Mouse (Mus musculus) CH12.LX (cell line): ENCODE measurements around the gene Fam222b. TPM values are rescaled to one million over a fixed set of nuclear protein-coding genes. Genes with fewer than 3 reads are reported as not detected.

ENCODE experiments used
- DNase-seq: peaks from one replicate; pipeline ENCODE4 v3.0.0-alpha.2; 2013; ENCODE audit errors: extremely low read depth
- H3K27ac ChIP-seq: 2 replicates; pipeline ENCODE4 v1.5.1; 2012; ENCODE audit warnings: low read depth, mild to moderate bottlenecking, control low read depth, moderate library complexity; ENCODE audit not compliant: insufficient read depth
- H3K27me3 ChIP-seq: replicated peaks from 2 replicates; pipeline ENCODE3; 2012; ENCODE audit warnings: inconsistent platforms
- H3K36me3 ChIP-seq, 2 experiments: replicated peaks in 1 of 2; 2 replicates each; pipeline versions ENCODE3 to v1.6.1; 2012; ENCODE audit warnings: inconsistent platforms in 1 of 2, low read length in 1 of 2, mild to moderate bottlenecking in 1 of 2, mixed read lengths in 1 of 2, moderate library complexity in 1 of 2; ENCODE audit not compliant: control insufficient read depth in 1 of 2, insufficient read depth in 1 of 2
- H3K4me1 ChIP-seq, 2 experiments: 2 replicates each; pipeline ENCODE4 v1.6.1; 2012; ENCODE audit warnings: inconsistent platforms in 1 of 2, moderate library complexity in 1 of 2; ENCODE audit not compliant: insufficient read depth in 2 of 2, control insufficient read depth in 1 of 2
- H3K4me2 ChIP-seq: 2 replicates; pipeline ENCODE4 v1.6.1; 2012; ENCODE audit warnings: low read depth, mild to moderate bottlenecking, control low read depth; ENCODE audit not compliant: poor library complexity, insufficient read depth, severe bottlenecking
- H3K4me3 ChIP-seq, 3 experiments: fragments of 150-350 bp in 1 of 3; sonication (generic) in 1 of 3; replicated peaks in 1 of 3; 2 replicates each; pipeline versions ENCODE3 to v1.5.1; 2011 to 2012; ENCODE audit warnings: low read depth in 2 of 3, low read length in 2 of 3, mild to moderate bottlenecking in 2 of 3, moderate library complexity in 2 of 3, control low read depth in 1 of 3, improper control_type of control experiment in 1 of 3, inconsistent platforms in 1 of 3, mixed read lengths in 1 of 3; ENCODE audit not compliant: poor library complexity in 1 of 3
- H3K79me2 ChIP-seq: replicated peaks from 2 replicates; pipeline ENCODE4 v1.6.1; 2012; ENCODE audit warnings: mild to moderate bottlenecking, moderate library complexity; ENCODE audit not compliant: control insufficient read depth, poor library complexity, insufficient read depth, severe bottlenecking; ENCODE audit errors: extremely low read depth
- H3K9ac ChIP-seq: 2 replicates; pipeline ENCODE4 v1.6.1; 2012; ENCODE audit warnings: low read depth, mild to moderate bottlenecking, control low read depth, moderate library complexity; ENCODE audit not compliant: insufficient read depth
- H3K9me3 ChIP-seq: replicated peaks from 2 replicates; pipeline ENCODE3; 2012; ENCODE audit warnings: low read length, inconsistent platforms, mixed read lengths
- BHLHE40 ChIP-seq: IDR thresholded peaks from 2 replicates; pipeline ENCODE4 v1.6.1; 2011; ENCODE audit warnings: mild to moderate bottlenecking, low read depth, low read length, improper control_type of control experiment
- CHD1 ChIP-seq: IDR thresholded peaks from 2 replicates; pipeline ENCODE4 v1.6.1; 2012; ENCODE audit warnings: low read depth, low read length, improper control_type of control experiment, inconsistent platforms
- CHD2 ChIP-seq: IDR thresholded peaks from 2 replicates; pipeline ENCODE4 v1.6.1; 2011; ENCODE audit warnings: low read length, improper control_type of control experiment
- CTCF ChIP-seq, 2 experiments: IDR thresholded peaks in 1 of 2; conservative IDR thresholded peaks in 1 of 2; 2 replicates each; pipeline ENCODE4 v1.5.1; 2011 to 2012; ENCODE audit warnings: low read depth in 2 of 2, low read length in 2 of 2, improper control_type of control experiment in 1 of 2, inconsistent platforms in 1 of 2, mild to moderate bottlenecking in 1 of 2, moderate library complexity in 1 of 2
- E2F4 ChIP-seq: IDR thresholded peaks from 2 replicates; pipeline ENCODE4 v1.6.1; 2011; ENCODE audit warnings: low read depth, low read length, improper control_type of control experiment; ENCODE audit not compliant: insufficient replicate concordance
- EP300 ChIP-seq: IDR thresholded peaks from 2 replicates; pipeline ENCODE4 v1.6.1; 2011; ENCODE audit warnings: low read length, improper control_type of control experiment
- ETS1 ChIP-seq: conservative IDR thresholded peaks from 2 replicates; pipeline ENCODE4 v1.6.1; 2012; ENCODE audit warnings: low read depth, mild to moderate bottlenecking, inconsistent platforms, low read length, improper control_type of control experiment, moderate library complexity
- GABPA ChIP-seq: IDR thresholded peaks from 2 replicates; pipeline ENCODE4 v1.6.1; 2012; ENCODE audit warnings: low read depth, low read length, improper control_type of control experiment, inconsistent platforms; ENCODE audit not compliant: insufficient replicate concordance
- HCFC1 ChIP-seq: IDR thresholded peaks from 2 replicates; pipeline ENCODE4 v1.6.1; 2012; ENCODE audit warnings: low read depth, mild to moderate bottlenecking, inconsistent platforms, low read length, improper control_type of control experiment
- IRF4 ChIP-seq: IDR thresholded peaks from 2 replicates; pipeline ENCODE4 v1.6.1; 2014; ENCODE audit warnings: low read depth, mild to moderate bottlenecking, inconsistent platforms, low read length, improper control_type of control experiment
- JUN ChIP-seq: IDR thresholded peaks from 2 replicates; pipeline ENCODE4 v1.6.1; 2011; ENCODE audit warnings: low read depth, mild to moderate bottlenecking, low read length, improper control_type of control experiment, moderate library complexity; ENCODE audit not compliant: insufficient read depth
- JUND ChIP-seq: conservative IDR thresholded peaks from 2 replicates; pipeline ENCODE4 v1.6.1; 2011; ENCODE audit warnings: low read depth, low read length, improper control_type of control experiment
- KAT2A ChIP-seq: IDR thresholded peaks from 2 replicates; pipeline ENCODE4 v1.6.1; 2012; ENCODE audit warnings: low read length, improper control_type of control experiment, inconsistent platforms; ENCODE audit not compliant: insufficient replicate concordance
- MAX ChIP-seq: IDR thresholded peaks from 2 replicates; pipeline ENCODE4 v1.6.1; 2011; ENCODE audit warnings: low read length, improper control_type of control experiment
- MEF2A ChIP-seq: IDR thresholded peaks from 2 replicates; pipeline ENCODE4 v1.6.1; 2014; ENCODE audit warnings: low read depth, mild to moderate bottlenecking, inconsistent platforms, low read length, improper control_type of control experiment, borderline replicate concordance
- MXI1 ChIP-seq: IDR thresholded peaks from 2 replicates; pipeline ENCODE4 v1.6.1; 2011; ENCODE audit warnings: mild to moderate bottlenecking, low read depth, low read length, improper control_type of control experiment
- MYC ChIP-seq: IDR thresholded peaks from 2 replicates; pipeline ENCODE4 v1.6.1; 2011; ENCODE audit warnings: low read depth, mild to moderate bottlenecking, improper control_type of control experiment, low read length
- NRF1 ChIP-seq: IDR thresholded peaks from 2 replicates; pipeline ENCODE4 v1.6.1; 2014; ENCODE audit warnings: low read depth, mild to moderate bottlenecking, inconsistent platforms, low read length, improper control_type of control experiment, moderate library complexity
- RAD21 ChIP-seq: IDR thresholded peaks from 2 replicates; pipeline ENCODE4 v1.6.1; 2011; ENCODE audit warnings: low read depth, mild to moderate bottlenecking, low read length, improper control_type of control experiment, moderate library complexity
- SIN3A ChIP-seq: IDR thresholded peaks from 2 replicates; pipeline ENCODE4 v1.6.1; 2012; ENCODE audit warnings: low read length, improper control_type of control experiment, inconsistent platforms
- SMC3 ChIP-seq: IDR thresholded peaks from 2 replicates; pipeline ENCODE4 v1.6.1; 2011; ENCODE audit warnings: low read depth, low read length, improper control_type of control experiment
- TCF12 ChIP-seq: IDR thresholded peaks from 2 replicates; pipeline ENCODE4 v1.6.1; 2014; ENCODE audit warnings: low read depth, mild to moderate bottlenecking, inconsistent platforms, low read length, improper control_type of control experiment
- UBTF ChIP-seq: IDR thresholded peaks from 2 replicates; pipeline ENCODE4 v1.6.1; 2012; ENCODE audit warnings: low read depth, mild to moderate bottlenecking, inconsistent platforms, low read length, improper control_type of control experiment, moderate library complexity
- USF2 ChIP-seq: conservative IDR thresholded peaks from 2 replicates; pipeline ENCODE4 v1.6.1; 2011; ENCODE audit warnings: low read depth, low read length, improper control_type of control experiment
- ZC3H11A ChIP-seq: IDR thresholded peaks from 2 replicates; pipeline ENCODE4 v1.6.1; 2012; ENCODE audit warnings: low read depth, mild to moderate bottlenecking, inconsistent platforms, low read length, improper control_type of control experiment
- ZKSCAN1 ChIP-seq: IDR thresholded peaks from 2 replicates; pipeline ENCODE4 v1.6.1; 2012; ENCODE audit warnings: low read depth, inconsistent platforms, low read length, improper control_type of control experiment, borderline replicate concordance
- ZMIZ1 ChIP-seq: IDR thresholded peaks from 2 replicates; pipeline ENCODE4 v1.6.1; 2012; ENCODE audit warnings: low read depth, mild to moderate bottlenecking, inconsistent platforms, low read length, improper control_type of control experiment
- ZNF384 ChIP-seq: IDR thresholded peaks from 2 replicates; pipeline ENCODE4 v1.6.1; 2012; ENCODE audit warnings: low read depth, low read length, improper control_type of control experiment, inconsistent platforms
- dilution Hi-C: fragments of 300-500 bp; cut with MboI; formaldehyde crosslinking; loops from 2 replicates; pipeline ENCODE4 v1.14.3; 2020; ENCODE audit warnings: low sequenced_read_pairs; ENCODE audit not compliant: extremely low pct_unique_long_range_greater_than_20kb, extremely low pct_ligation_motif_present
- in situ Hi-C: fragments of 300-500 bp; cut with MboI; formaldehyde crosslinking; loops from 3 replicates; pipeline ENCODE4 v1.14.3; 2019; ENCODE audit warnings: low sequenced_read_pairs, low pct_ligation_motif_present, low pct_unique_long_range_greater_than_20kb, mixed read lengths
- polyA plus RNA-seq: library from polyadenylated mRNA; unstranded; fragments of >175 nt; gene quantifications from 2 replicates; pipeline ENCODE4 v1.2.1, GENCODE M21; 2012; ENCODE audit warnings: low read depth; ENCODE audit not compliant: insufficient read length
- total RNA-seq, 2 experiments: library from RNA; depleted of rRNA; stranded (reverse); fragments of 300-350 nt in 1 of 2; fragments of >200 nt in 1 of 2; gene quantifications; 2 replicates each; pipeline ENCODE4 v1.2.3; 2012 to 2014

Fam222b gene
- total and polyA plus RNA-seq, 3 experiments = 5.9 to 34.4 (median 8.7) TPM

- in situ Hi-C loops = loop anchor here (10.0 kb wide), 1 partner anchor 150 kb away; no protein-coding TSS in a partner anchor
- TF ChIP-seq JUN = no peak
- no peak for TF ChIP-seq USF2
- TF ChIP-seq MXI1 = no peak
- TF ChIP-seq E2F4 = no peak
- no peak for TF ChIP-seq SIN3A
- TF ChIP-seq ZKSCAN1 = no peak
- no peak for TF ChIP-seq EP300
- TF ChIP-seq RAD21 = no peak
- no peak for TF ChIP-seq MEF2A
- TF ChIP-seq UBTF = no peak
- TF ChIP-seq CTCF (conservative IDR thresholded peaks at IDR 0.05 in 1 of 2, IDR thresholded peaks at IDR 0.05 in 1 of 2; ENCODE audit: low read depth in 2 of 2, low read length in 2 of 2) = no peak
- TF ChIP-seq KAT2A = no peak
- TF ChIP-seq BHLHE40 = no peak
- TF ChIP-seq ETS1 = no peak
- no peak for TF ChIP-seq CHD2
- TF ChIP-seq ZMIZ1 = no peak
- no peak for TF ChIP-seq GABPA
- TF ChIP-seq TCF12 = no peak
- Histone ChIP-seq H3K4me3 (no peak overlapping the region), H3K4me2 (no peak overlapping the region), H3K9me3 (peaks cover 2% of the 10 kb centered on the region), H3K9ac (no peak overlapping the region), H3K27ac (no peak overlapping the region), H3K27me3 (no peaks in the 10 kb centered on the region), H3K36me3 (peaks cover 3 to 32% of the 10 kb centered on the region in 2 experiments), H3K79me2 (peaks cover 2% of the 10 kb centered on the region; the same call in 1 of the 2 replicates), H3K4me1 (peaks cover under 1 to 60% of the 10 kb centered on the region in 2 experiments)
- dilution Hi-C loops = no loop called here
- no peak for DNase-seq
Observed at GRCm38 (mm10) chr11:78174506-78174905, 80.0 kb downstream of the Fam222b start.

GRCm38 (mm10) chr11:78175771-78176401 is 81.4 kb downstream of the Fam222b start:
- TF ChIP-seq MEF2A = peak; percentile 95
- TF ChIP-seq SMC3 = peak; percentile 27
- peak; percentile 10 to 66; a peak in 2 of 4 replicates for TF ChIP-seq CTCF (conservative IDR thresholded peaks at IDR 0.05 in 1 of 2, IDR thresholded peaks at IDR 0.05 in 1 of 2; ENCODE audit: low read depth in 2 of 2, low read length in 2 of 2)
- 0 out of 2 replicates have a peak, but pooled peaks have one; percentile 13 for TF ChIP-seq E2F4
- TF ChIP-seq USF2 = no peak
- peak; percentile 79 for TF ChIP-seq ZNF384
- no peak for TF ChIP-seq ZMIZ1
- no peak for TF ChIP-seq GABPA
- TF ChIP-seq ETS1 = peak; percentile 53
- peak; percentile 95 for TF ChIP-seq MYC
- no peak for TF ChIP-seq NRF1
- TF ChIP-seq IRF4 = peak; percentile 85
- TF ChIP-seq TCF12 = peak; percentile 42; the same call in 1 of the 2 replicates
- TF ChIP-seq SIN3A = no peak
- TF ChIP-seq JUND = peak; percentile 80
- no peak for TF ChIP-seq CHD1
- TF ChIP-seq HCFC1 = no peak; the same call in 1 of the 2 replicates
- TF ChIP-seq ZC3H11A = no peak
- TF ChIP-seq JUN = peak; percentile 51; the same call in 1 of the 2 replicates
- peak; percentile 56; the same call in 1 of the 2 replicates for TF ChIP-seq EP300
- TF ChIP-seq MXI1 = peak; percentile 67
- TF ChIP-seq MAX = peak; percentile 77
- Histone ChIP-seq H3K27ac (peak overlapping the region; percentile 94), H3K4me3 (peak overlapping the region; percentile 65 to 72 (median 66)), H3K4me1 (peaks cover 7 to 64% of the 10 kb centered on the region in 2 experiments), H3K9ac (no peak overlapping the region), H3K9me3 (peaks cover 2% of the 10 kb centered on the region), H3K36me3 (peaks cover 17 to 39% of the 10 kb centered on the region in 2 experiments), H3K79me2 (peaks cover 15% of the 10 kb centered on the region), H3K4me2 (peak overlapping the region; percentile 73), H3K27me3 (no peaks in the 10 kb centered on the region)
- in situ Hi-C loops = loop anchor here (5.0 to 10.0 kb wide), 3 partner anchors 119 to 349 kb away; no protein-coding TSS in a partner anchor
- DNase-seq = peak; percentile 74
- dilution Hi-C loops = no loop called here
